Mouse (Mus musculus): ENCODE measurements at regions not wholly inside any gene's neighbourhood (a gene's known extent, or its start where the extent isn't known, plus 50 kb on each side); places are given as distances from the start of the nearest gene placed in this dataset.
A peak's percentile ranks its signal among the peaks of the same experiment; 100 is the strongest.

GRCm38 (mm10) chr17:4769284-4769683, 224.8 kb upstream of the Arid1b start:
- in situ Hi-C loops (cut with MboI; ENCODE audit: low sequenced_read_pairs in 2 of 2, unreplicated experiment in 2 of 2), result no loop called here
- no peaks in the 10 kb centered on the region for H3K9me3 ChIP-seq (ENCODE audit: control insufficient read depth, insufficient read depth, low read depth, low read length)

GRCm38 (mm10) chr17:4770052-4770451, 224.1 kb upstream of the Arid1b start:
- peak; percentile 7 for DNase-seq (ENCODE audit: low read depth, low spot score)
- no peak for TF ChIP-seq ZNF384 (IDR thresholded peaks at IDR 0.05; ENCODE audit: low read depth, low read length)
- TF ChIP-seq HCFC1 (IDR thresholded peaks at IDR 0.05; ENCODE audit: borderline replicate concordance, insufficient read depth, low read length), result no peak
- TF ChIP-seq CHD2 (IDR thresholded peaks at IDR 0.05; ENCODE audit: low read depth, low read length), result no peak
- TF ChIP-seq ZC3H11A (IDR thresholded peaks at IDR 0.05; ENCODE audit: borderline replicate concordance, low read depth, low read length), result no peak
- TF ChIP-seq MAFK (IDR thresholded peaks at IDR 0.05; ENCODE audit: insufficient read depth, low read depth, low read length), result no peak
- Histone ChIP-seq H3K4me3 (ENCODE audit: insufficient read depth in 1 of 2, low read depth in 1 of 2, low read length in 2 of 2, poor library complexity in 1 of 2, severe bottlenecking in 1 of 2) (no peak overlapping the region), H3K9me3 (ENCODE audit: control insufficient read depth, insufficient read depth, low read depth, low read length) (no peaks in the 10 kb centered on the region), H3K27ac (ENCODE audit: insufficient read depth, low read depth, low read length, poor library complexity, severe bottlenecking) (no peak overlapping the region), H3K4me1 (ENCODE audit: control insufficient read depth in 2 of 2, insufficient read depth in 2 of 2, low read length in 2 of 2, poor library complexity in 1 of 2) (no peaks in the 10 kb centered on the region), H3K9ac (ENCODE audit: insufficient read depth, low read depth, low read length, poor library complexity, severe bottlenecking) (no peak overlapping the region), H3K36me3 (ENCODE audit: control insufficient read depth, insufficient read depth, low read length, poor library complexity, severe bottlenecking) (no peaks in the 10 kb centered on the region)
- in situ Hi-C loops (cut with MboI; ENCODE audit: low sequenced_read_pairs in 2 of 2, unreplicated experiment in 2 of 2), result no loop called here

More at GRCm38 (mm10) chr17:4769284-4769683, 224.8 kb upstream of the Arid1b start:
- no peak overlapping the region for H3K4me3 ChIP-seq (ENCODE audit: insufficient read depth in 1 of 2, low read depth in 1 of 2, low read length in 2 of 2, poor library complexity in 1 of 2, severe bottlenecking in 1 of 2)
- H3K4me1 ChIP-seq (ENCODE audit: control insufficient read depth in 2 of 2, insufficient read depth in 2 of 2, low read length in 2 of 2, poor library complexity in 1 of 2), result no peaks in the 10 kb centered on the region
- DNase-seq (ENCODE audit: low read depth, low spot score), result no peak
- TF ChIP-seq HCFC1 (IDR thresholded peaks at IDR 0.05; ENCODE audit: borderline replicate concordance, insufficient read depth, low read length) (no peak), CHD2 (IDR thresholded peaks at IDR 0.05; ENCODE audit: low read depth, low read length) (no peak), ZC3H11A (IDR thresholded peaks at IDR 0.05; ENCODE audit: borderline replicate concordance, low read depth, low read length) (no peak), ZNF384 (IDR thresholded peaks at IDR 0.05; ENCODE audit: low read depth, low read length) (no peak), MAFK (IDR thresholded peaks at IDR 0.05; ENCODE audit: insufficient read depth, low read depth, low read length) (no peak)
- H3K9ac ChIP-seq (ENCODE audit: insufficient read depth, low read depth, low read length, poor library complexity, severe bottlenecking), result no peak overlapping the region
- H3K27ac ChIP-seq (ENCODE audit: insufficient read depth, low read depth, low read length, poor library complexity, severe bottlenecking), result no peak overlapping the region
- no peaks in the 10 kb centered on the region for H3K36me3 ChIP-seq (ENCODE audit: control insufficient read depth, insufficient read depth, low read length, poor library complexity, severe bottlenecking)

- TF ChIP-seq HCFC1 (IDR thresholded peaks at IDR 0.05; ENCODE audit: borderline replicate concordance, insufficient read depth, low read length), result no peak
- no peak for TF ChIP-seq ZNF384 (IDR thresholded peaks at IDR 0.05; ENCODE audit: low read depth, low read length)
- no peak for TF ChIP-seq CHD2 (IDR thresholded peaks at IDR 0.05; ENCODE audit: low read depth, low read length)
- TF ChIP-seq MAFK (IDR thresholded peaks at IDR 0.05; ENCODE audit: insufficient read depth, low read depth, low read length), result no peak
- TF ChIP-seq ZC3H11A (IDR thresholded peaks at IDR 0.05; ENCODE audit: borderline replicate concordance, low read depth, low read length), result peak; percentile 14; the same call in 1 of the 2 replicates
- H3K9ac ChIP-seq (ENCODE audit: insufficient read depth, low read depth, low read length, poor library complexity, severe bottlenecking), result no peak overlapping the region
- H3K4me1 ChIP-seq (ENCODE audit: control insufficient read depth in 2 of 2, insufficient read depth in 2 of 2, low read length in 2 of 2, poor library complexity in 1 of 2), result no peaks in the 10 kb centered on the region
- H3K27ac ChIP-seq (ENCODE audit: insufficient read depth, low read depth, low read length, poor library complexity, severe bottlenecking), result no peak overlapping the region
- DNase-seq (ENCODE audit: low read depth, low spot score), result peak; percentile 43
- H3K4me3 ChIP-seq (ENCODE audit: insufficient read depth in 1 of 2, low read depth in 1 of 2, low read length in 2 of 2, poor library complexity in 1 of 2, severe bottlenecking in 1 of 2), result no peak overlapping the region
- no peaks in the 10 kb centered on the region for H3K9me3 ChIP-seq (ENCODE audit: control insufficient read depth, insufficient read depth, low read depth, low read length)
- in situ Hi-C loops (cut with MboI; ENCODE audit: low sequenced_read_pairs in 2 of 2, unreplicated experiment in 2 of 2), result no loop called here
- no peaks in the 10 kb centered on the region for H3K36me3 ChIP-seq (ENCODE audit: control insufficient read depth, insufficient read depth, low read length, poor library complexity, severe bottlenecking)
Observed at GRCm38 (mm10) chr17:4778161-4778560, 216.0 kb upstream of the Arid1b start.

- H3K4me3 ChIP-seq (ENCODE audit: insufficient read depth in 1 of 2, low read depth in 1 of 2, low read length in 2 of 2, poor library complexity in 1 of 2, severe bottlenecking in 1 of 2), result no peak overlapping the region
- in situ Hi-C loops (cut with MboI; ENCODE audit: low sequenced_read_pairs in 2 of 2, unreplicated experiment in 2 of 2), result no loop called here
- no peak overlapping the region for H3K9ac ChIP-seq (ENCODE audit: insufficient read depth, low read depth, low read length, poor library complexity, severe bottlenecking)
- DNase-seq (ENCODE audit: low read depth, low spot score), result no peak
- H3K4me1 ChIP-seq (ENCODE audit: control insufficient read depth in 2 of 2, insufficient read depth in 2 of 2, low read length in 2 of 2, poor library complexity in 1 of 2), result no peaks in the 10 kb centered on the region
- no peaks in the 10 kb centered on the region for H3K9me3 ChIP-seq (ENCODE audit: control insufficient read depth, insufficient read depth, low read depth, low read length)
- H3K36me3 ChIP-seq (ENCODE audit: control insufficient read depth, insufficient read depth, low read length, poor library complexity, severe bottlenecking), result no peaks in the 10 kb centered on the region
- no peak overlapping the region for H3K27ac ChIP-seq (ENCODE audit: insufficient read depth, low read depth, low read length, poor library complexity, severe bottlenecking)
- TF ChIP-seq CHD2 (IDR thresholded peaks at IDR 0.05; ENCODE audit: low read depth, low read length), result no peak
Observed at GRCm38 (mm10) chr17:4779017-4779416, 215.1 kb upstream of the Arid1b start.

- Histone ChIP-seq H3K36me3 (ENCODE audit: control insufficient read depth, insufficient read depth, low read length, poor library complexity, severe bottlenecking) (no peaks in the 10 kb centered on the region), H3K4me1 (ENCODE audit: control insufficient read depth in 2 of 2, insufficient read depth in 2 of 2, low read length in 2 of 2, poor library complexity in 1 of 2) (no peaks in the 10 kb centered on the region), H3K4me3 (ENCODE audit: insufficient read depth in 1 of 2, low read depth in 1 of 2, low read length in 2 of 2, poor library complexity in 1 of 2, severe bottlenecking in 1 of 2) (no peak overlapping the region), H3K9ac (ENCODE audit: insufficient read depth, low read depth, low read length, poor library complexity, severe bottlenecking) (no peak overlapping the region), H3K9me3 (ENCODE audit: control insufficient read depth, insufficient read depth, low read depth, low read length) (no peaks in the 10 kb centered on the region), H3K27ac (ENCODE audit: insufficient read depth, low read depth, low read length, poor library complexity, severe bottlenecking) (no peak overlapping the region)
- no peak for TF ChIP-seq MAFK (IDR thresholded peaks at IDR 0.05; ENCODE audit: insufficient read depth, low read depth, low read length)
- TF ChIP-seq HCFC1 (IDR thresholded peaks at IDR 0.05; ENCODE audit: borderline replicate concordance, insufficient read depth, low read length), result no peak
- TF ChIP-seq ZNF384 (IDR thresholded peaks at IDR 0.05; ENCODE audit: low read depth, low read length), result no peak
- no peak for TF ChIP-seq CHD2 (IDR thresholded peaks at IDR 0.05; ENCODE audit: low read depth, low read length)
- TF ChIP-seq ZC3H11A (IDR thresholded peaks at IDR 0.05; ENCODE audit: borderline replicate concordance, low read depth, low read length), result no peak
- in situ Hi-C loops (cut with MboI; ENCODE audit: low sequenced_read_pairs in 2 of 2, unreplicated experiment in 2 of 2), result no loop called here
- DNase-seq (ENCODE audit: low read depth, low spot score), result no peak
Observed at GRCm38 (mm10) chr17:4781586-4781985, 212.5 kb upstream of the Arid1b start.

Data from ES-E14 (cell line).